Mouse (Mus musculus) thymus, adult 18-20 months (tissue): Measurements from ENCODE around the gene Usp25.

Experiments used
- DNase-seq, 2 experiments: peaks; one replicate each; pipeline ENCODE4 v3.0.0; 2022; ENCODE audit warnings: mixed read lengths in 2 of 2

Usp25 gene

DNA sequence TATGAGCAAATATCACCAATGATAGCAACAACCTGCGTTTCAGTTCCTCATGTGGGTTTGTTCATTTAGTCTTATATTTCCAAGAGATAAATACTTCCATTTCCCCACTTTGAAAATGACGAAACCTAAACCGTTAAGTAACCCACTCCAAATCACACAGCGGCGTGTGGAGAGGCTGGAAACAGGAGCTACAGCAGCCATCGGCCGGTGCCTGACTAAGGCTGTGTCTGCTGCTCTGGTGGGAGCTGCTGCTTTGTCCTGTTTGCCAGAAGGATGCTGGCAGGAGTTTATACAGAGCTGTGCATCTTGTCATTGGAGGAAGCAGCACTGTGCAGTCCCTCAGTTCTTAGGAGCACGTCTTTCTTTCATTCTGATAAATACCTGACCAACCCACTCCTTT lies 21.2 kb downstream of the Usp25 start:
- no peak for DNase-seq

DNA sequence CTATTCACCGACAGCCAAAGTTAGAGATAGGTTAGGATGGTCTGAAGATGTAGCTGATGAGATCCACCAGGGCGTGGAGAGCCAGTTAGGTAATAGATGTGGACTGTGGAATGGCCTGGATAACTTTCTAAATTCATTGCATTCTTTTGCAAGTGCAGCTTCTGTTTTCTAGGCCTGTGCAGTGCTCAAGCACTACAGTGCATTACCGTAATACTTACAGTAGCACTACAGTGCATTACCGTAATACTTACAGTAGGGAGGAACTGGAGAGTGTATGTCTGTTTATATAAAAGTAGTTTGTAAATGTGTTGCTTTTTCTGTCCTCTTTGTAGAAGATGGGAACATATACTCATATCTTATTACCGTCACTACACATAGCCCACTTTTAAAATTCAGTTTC lies 28.1 kb downstream of the Usp25 start:
- DNase-seq: no peak

DNA sequence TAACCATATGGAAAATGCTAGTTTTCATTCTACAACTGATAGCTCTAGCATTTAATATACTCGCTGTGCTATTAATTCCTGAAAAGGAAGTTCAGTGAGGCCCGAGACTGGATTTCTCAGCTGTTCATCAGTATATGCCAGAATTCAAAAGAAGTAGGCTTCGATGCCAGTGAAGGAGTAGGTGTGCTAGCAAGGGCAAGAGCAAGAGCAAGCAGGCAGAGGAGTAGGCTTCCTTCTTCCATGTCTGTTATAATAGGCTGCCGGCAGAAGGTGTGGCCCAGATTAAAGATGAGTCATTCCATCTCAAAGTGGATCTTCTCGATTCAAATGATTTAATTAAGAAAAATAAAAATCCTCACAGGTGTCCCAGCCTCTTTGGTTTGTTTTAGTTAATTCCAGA lies 30.0 kb downstream of the Usp25 start:
- no peak for DNase-seq

DNA sequence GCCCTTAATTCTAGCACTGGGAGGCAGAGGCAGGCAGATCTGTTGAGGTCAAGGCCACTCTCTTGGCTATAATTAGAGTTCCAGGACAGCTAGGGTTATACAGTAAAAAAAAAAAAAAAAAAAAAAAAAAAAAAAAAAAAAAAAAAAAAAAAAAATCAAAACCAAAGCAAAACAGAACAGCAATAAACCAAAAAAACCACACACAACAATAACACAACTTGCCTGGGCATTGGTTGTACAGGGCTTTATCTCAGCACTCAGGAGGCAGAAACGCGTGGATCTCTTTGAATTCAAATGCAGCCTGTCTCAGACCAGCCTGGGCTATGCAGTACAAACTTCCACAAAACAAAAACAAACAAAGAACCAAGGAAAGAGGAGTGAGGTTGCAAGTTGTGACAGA lies 40.7 kb downstream of the Usp25 start:
- DNase-seq: no peak

DNA sequence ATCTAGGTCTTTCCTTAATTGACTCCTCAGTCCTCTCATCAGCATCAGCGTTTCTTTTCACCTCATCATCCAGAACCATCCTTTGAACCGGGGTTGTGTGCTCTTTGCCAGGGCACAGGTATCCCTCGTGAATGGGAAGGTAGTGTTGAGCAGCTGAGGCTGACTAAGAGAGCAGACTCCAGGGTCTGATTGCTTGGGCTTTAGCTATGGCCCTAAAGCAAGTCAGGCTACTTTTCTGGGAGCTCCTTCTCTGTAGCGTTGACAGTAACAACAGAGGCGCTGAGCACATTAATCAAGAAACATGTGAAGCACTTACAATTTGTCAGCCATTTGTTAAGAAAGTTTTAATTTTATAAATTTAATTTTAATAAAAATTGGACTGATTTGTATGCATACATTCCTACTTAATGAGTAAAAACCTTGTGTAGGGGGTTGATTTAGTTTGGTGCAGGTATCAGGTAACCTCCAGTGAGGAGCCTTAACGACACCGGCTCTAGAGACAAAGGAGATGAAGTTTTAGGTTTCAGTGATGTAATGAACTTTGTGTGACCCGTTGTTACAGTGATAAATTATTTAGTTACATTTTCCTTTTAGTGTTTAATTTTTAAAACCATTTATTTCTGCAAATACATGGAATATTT lies 42.1 kb downstream of the Usp25 start:
- no peak for DNase-seq

DNA sequence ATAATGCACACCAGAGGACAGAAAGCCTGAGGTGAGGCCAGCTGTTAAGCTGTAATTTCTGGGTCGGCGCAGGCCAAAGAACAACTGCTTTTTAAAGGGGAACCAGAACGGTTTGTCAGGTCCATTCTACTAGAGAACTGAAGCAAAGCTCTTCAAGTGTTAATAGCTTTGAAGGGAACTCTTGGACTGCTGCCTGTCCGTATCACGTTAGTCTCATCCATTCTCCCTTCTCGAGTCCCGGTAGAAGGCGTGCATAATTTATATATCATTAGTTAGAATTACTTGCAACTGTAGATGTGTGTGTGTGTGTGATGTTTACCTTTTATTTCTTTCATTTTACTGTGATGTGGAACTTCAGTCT lies 42.6 kb downstream of the Usp25 start:
- no peak for DNase-seq

DNA sequence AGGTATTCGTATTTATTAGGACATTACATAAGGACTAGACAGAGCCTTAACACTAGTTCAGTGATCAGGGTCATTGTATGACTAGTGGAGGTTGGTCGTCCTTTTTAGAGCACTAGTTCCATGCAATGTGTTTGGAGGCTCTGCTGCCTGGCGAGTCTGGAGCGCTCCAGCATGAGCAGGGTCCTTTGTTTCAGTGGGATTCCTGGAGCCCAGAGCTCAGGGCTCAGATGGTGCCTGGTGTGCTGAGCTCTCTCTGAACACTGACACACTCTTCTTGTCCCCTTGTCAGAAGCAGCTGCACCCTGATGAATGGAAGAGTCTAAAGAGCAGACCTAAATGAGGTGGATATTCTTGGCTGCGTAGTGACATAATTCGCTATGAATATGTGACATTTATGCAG lies 45.1 kb downstream of the Usp25 start:
- no peak for DNase-seq

DNA sequence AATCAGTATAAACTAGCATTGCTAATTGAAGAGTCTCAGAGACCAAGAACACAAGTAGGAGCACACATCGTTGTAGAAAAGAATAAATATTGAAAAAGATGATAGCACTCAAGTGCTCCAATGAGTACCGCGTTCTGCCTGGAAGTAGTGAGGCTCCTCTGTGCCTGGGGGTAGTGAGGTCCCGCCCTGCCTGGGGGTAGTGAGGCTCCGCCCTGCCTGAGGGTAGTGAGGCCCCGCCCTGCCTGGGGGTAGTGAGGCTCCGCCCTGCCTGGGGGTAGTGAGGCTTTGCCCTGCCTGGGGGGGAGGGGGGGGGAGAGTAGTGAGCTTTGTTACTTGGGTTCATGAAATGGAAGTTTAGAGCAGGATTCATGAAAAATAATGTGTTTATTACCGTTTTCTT lies 46.7 kb downstream of the Usp25 start:
- peak; percentile 60 to 74 for DNase-seq

DNA sequence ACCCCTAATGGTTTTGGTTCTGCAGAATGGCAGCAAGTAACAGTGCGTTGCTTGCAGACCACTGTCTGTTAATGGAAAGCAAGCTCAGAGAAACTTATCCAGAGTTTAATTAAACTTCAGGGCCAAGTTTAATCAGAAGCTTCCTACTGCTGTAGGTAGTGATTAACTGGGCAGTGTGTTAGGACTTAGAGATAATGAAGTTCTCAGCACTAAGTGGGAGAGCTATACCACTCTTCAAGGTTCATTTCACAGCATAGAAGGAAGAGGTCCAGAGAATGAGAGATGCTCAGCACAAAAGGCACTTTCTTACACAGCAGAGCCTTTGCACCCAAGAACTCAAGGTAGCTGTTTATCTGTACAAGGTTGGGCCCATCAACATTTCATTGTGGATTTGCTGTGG lies 50.4 kb downstream of the Usp25 start:
- no peak for DNase-seq

DNA sequence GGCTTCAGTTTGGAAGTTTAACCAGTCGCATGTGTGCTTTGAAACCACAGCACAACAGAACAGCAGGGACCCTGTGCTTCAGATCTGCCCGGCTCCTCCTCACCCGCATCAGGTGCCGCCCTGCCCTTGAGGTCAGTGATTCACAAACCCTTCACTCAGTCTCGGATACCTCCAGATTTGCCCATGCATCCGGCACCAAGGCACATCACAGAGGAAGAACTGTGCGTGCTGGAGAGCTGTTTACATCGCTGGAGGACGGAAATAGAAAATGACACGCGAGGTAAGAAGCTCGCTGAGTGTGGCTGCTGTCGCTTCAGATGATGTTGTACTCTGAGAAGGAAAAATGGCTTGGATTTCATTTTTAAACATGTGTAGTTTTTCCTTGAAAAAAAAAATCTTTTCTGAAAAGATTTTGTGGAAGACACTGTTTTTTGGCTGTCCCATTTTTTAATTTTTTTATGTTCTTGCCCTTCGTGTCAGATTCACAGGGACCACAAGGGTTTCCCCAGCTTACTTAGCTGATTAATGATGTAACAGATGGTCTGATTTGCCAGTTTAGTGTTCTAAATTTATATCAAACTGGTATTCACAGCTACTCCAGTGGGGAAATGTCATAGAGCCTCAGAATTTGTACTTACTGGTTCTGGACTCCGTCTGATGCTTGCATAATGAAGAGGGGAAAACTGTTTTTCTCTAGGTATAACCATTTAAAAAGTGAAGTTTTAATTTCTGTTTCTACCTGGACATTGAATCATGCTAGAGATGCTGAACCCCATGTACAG lies 63.6 kb downstream of the Usp25 start:
- DNase-seq: no peak

DNA sequence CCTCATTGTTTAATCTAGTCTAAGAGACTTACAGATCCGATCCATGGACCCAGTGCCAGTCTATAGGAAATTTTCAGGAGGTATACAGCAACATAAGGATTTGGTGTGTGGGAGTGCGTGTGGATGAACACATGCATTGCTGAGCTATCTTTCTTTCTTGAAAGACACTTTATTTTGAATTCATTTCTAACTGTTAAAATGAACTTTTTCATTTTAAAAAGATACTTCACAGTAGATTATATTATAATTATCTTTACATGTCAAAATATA lies 64.2 kb downstream of the Usp25 start:
- no peak for DNase-seq

DNA sequence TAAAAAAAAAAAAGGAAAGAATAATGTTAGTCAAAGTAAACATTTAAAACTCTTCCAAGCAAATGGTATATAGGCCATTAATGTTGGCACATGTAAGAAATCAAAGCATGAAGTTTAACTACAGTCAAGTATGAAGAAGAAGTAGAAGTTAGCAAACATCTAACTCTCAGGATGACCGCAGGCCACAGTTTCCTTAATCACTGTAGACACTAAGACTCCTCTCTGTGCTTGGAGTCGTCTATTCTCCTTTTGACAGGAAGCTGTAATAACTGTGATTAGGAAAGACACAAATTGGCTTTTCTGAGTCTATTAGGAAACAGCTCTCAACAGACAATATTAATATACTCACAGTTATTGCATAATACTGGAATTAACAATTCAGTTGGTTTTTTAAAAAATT lies 70.6 kb downstream of the Usp25 start:
- DNase-seq: no peak

DNA sequence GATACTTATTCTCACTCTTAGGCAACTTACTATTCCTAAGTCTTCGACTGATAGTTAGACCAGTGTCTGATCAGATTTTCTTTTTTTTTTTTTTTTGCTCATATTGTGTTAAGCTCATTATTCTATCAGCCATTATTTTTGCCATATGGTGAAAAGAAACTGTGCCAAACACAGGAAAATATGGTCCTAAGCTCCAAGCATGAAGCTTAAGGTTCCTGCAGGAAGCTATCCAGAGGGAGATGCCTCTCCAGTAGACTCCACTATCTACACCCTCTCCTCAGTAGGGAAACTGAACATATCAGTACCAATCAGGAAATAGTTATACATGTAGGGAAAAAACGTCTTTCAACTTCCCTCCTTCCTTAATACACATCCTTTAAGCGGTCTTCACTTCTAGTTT lies 76.3 kb downstream of the Usp25 start:
- no peak for DNase-seq

DNA sequence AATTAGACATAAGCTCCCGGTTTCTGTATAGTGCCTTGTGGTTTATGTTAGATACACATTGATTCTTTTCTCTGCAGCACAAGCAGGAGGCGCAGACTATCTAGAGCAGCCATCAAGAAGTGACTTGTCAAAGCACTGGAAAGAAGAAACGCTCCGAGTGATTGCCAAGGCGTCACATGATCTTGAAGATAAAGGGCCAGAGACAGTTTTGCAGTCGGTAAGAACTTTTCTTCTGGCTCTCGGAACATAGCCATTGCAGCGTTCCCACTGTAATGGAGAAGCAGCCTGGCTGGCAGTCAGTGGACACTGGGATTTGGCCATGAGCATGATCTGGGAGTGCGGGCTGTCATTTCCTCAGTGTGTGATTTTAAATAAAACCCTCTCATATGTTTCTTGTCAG lies 80.0 kb downstream of the Usp25 start:
- no peak for DNase-seq

DNA sequence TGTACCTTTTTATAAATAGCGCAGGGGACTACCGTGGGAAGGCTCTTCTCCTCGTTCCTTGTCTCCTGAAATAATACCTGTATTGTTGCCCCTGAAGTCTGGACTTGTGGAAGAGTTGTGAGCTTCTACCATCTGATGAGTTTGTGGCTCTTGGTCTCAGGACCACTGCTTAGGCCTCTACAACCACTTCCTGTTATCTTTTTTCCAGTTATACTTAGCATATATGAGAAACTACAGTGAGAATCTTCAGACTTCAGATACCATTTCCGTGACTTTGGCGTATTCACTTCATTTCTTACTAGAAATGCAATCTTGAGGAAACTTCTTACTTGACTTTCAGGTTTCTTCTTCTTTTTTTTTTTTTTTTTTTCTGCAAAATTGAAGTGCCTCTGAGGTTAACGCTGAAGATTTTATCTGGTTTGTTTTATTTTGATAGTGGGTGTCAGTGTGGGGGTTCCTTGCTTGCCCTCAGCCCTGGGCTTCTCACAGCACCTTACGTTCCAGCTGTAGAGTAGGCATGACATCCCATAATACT lies 81.6 kb downstream of the Usp25 start:
- no peak for DNase-seq

DNA sequence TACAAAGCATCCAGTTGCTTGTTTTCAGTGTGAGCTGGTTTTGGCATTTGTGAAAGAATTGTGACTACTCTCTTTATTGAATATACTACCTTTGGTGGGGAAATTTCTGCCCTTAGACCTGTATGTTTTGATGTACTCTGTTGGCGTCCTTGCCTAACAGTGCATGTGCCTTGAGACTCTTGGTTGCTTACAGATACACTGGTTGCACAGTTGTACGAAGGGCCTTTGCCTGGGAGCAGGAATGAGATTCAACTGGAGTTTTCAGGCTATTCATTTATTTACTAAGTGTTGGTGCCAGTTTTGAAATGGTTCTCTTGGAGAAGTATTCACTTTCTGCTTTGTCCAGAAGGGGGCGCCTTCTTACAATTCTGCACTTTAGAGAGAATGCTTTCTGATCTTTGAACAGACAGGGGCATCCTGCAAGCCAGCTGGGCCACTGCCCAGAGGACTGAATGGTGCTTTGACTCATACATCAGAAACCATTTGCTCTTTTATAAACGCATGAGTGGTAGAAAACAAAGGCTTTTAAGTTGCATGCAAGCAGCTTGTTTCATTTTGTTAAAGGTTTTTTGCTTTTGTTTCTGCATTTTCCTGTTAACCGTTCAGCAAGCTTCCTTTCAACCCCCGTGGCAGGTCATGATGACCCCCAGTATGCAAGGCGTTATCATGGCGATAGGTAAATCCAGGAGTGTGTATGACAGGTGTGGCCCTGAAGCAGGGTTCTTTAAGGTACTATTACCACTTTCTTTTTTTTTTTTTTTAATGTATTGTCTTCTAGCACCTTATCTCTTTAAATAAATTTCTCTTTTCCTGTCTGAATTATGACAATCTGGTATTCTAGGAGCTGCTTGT lies 85.7 kb downstream of the Usp25 start:
- no peak for DNase-seq

DNA sequence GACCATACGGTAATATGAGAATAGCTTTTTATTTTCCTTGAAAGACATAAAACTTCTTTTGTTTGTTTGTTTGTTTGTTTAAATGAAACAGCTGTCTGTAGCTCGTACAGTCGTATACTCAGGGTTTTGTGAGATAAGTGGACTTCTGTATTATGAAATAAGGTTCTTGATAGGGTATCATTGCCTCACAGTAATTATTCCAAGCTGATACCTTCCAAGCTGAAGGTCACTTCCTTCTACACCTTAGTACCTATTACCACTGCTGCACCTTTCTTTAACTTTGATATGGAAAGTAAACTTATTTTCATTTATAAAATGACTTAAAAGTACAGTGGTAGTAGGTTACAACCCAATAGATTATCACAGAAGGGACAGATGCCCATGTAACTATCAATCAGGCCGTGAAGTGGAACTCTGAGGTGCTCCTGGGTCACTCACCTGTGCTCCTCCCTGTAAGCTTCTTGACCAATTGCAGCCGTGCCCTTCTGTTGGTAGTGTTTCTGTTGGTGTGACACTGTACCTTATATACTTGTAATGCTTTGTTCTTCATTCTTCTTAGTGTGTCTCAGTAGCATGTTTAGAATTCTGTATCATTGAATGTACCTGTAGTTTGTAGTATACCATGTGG lies 90.2 kb downstream of the Usp25 start:
- DNase-seq: no peak

DNA sequence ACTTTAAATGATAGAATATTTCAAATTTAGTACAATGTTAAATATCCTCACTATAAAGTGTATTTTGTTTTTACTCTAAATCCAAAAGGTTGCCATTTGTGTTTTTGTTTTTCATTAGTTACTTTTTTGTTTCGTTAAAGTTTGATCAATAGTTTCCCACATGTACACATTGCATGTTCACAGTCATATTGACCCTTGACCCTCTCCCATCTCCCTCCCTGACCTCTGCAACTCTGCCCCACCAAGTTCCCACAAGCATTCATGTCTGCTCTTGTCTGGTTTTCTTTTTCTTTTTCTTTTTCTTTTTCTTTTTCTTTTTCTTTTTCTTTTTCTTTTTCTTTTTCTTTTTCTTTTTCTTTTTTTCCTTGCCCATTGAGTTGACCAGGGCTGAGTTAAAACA lies 97.8 kb downstream of the Usp25 start:
- no peak for DNase-seq

DNA sequence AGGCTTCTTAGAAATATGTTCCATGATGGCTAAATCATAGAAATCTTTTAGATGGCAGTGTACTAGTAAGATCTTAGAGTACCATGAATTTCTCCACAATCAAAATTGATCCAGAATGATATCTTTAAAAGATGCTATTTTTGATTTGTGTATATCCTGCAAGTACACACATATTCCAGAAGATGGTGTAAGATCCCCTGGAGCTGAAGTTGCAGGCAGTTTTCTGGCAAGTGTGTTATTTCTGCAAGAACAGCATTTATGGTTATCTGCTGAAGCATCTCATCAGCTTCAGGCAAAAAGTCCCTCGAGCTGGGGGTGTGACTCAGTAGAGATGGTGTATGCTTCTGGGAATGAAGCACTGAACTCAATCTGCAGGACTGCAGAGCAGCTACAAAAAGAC lies 112.4 kb downstream of the Usp25 start:
- no peak for DNase-seq

DNA sequence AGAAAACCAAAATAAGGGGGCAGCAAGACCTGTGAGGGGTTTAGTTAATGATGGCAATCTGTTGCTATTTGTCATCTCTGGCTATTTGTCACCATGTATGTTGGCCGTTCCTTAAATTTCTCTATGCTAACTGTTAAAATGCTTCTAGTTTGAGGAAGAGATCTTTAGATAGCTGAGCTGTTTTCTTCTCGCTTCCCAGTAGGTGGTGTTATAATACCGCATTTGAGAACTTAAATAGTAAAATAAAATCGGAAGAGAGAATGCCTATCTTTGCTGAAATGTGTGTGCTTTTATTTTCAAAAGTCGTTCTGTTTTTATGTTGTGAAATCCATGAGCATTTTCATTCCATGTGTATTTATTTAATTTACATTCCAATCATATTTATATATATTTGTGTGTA lies 115.2 kb downstream of the Usp25 start:
- no peak for DNase-seq

DNA sequence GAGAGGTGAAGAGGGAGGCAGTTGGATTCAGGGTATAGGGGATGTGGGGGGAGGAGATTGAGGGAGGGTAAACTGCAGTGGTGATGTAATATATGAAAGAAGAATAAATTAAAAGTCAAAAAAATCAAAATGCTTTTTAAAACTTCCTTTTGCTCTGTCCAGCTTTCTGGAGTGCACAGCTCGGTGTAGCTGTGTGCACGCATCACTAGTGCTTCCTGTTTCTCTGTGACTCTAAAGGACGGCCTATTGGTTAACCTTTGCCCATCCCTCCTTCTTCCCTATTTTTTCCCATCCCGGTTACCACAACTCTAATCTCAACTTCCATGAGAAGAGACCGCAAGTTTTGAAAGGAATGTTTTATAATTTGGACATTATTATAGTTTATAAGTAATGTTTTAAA lies 119.5 kb downstream of the Usp25 start:
- no peak for DNase-seq

DNA sequence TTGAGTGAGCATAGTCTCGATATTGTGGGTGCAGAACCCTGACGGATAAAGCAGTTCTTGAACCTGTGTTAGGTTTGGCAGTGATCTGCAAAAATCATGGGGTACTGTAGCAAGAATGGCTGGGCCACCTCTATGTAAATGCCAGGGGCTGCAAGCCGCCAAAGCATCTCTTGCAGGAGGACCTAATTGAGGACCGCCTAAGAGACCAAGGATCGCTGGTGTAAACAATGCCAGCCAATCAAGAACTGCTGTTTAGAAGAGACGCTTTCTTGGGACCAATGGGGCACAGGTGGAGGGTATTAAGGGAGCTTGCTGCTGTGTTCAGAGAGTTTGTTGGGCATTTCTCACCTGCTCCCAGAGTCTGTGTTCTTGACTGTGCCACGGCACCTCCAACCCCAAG lies 127.1 kb downstream of the Usp25 start:
- DNase-seq: no peak

DNA sequence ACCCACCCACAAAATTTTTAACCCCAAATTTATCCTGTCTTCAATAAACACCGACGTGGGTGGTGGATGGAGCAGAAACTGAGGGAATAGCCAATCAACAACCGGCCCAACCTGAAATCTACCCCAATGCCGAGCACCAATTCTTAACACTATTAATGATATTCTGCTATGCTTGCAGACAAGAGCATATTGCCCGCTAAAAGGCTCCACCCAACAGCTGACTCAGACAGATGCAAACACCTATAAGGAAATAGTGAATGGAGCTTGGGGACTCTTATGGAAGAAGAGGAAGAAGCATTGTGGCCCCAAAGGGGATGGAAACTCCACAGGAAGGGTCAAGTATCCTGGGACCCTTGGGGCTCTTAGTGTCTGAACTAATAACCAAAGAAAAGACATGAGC lies 133.3 kb downstream of the Usp25 start:
- DNase-seq: no peak

DNA sequence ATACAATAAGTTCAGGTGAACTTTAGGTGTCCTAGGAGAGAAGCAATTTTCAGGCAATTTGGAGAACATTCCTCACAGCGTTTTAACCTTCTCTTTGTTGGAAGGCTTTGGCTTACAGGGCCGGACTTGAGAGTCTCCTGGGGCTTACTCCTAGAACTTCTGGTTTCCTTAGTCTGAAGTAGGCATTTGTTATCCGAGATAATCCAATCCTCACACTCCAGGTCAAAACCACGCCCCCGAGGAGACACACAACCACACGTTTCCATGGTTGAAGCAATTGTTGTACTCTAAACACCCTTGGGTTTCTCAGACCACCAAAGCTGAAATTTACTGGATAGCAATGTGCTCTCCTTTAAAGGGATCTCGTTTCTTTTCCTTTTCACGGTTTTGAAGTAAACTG lies 136.8 kb downstream of the Usp25 start:
- no peak for DNase-seq
